Mouse (Mus musculus): ENCODE data around the gene Atp5d. TPM values are rescaled to one million over a fixed set of nuclear protein-coding genes. Genes with fewer than 3 reads are reported as not detected.

The Atp5d gene
- polyA plus RNA-seq, 1 experiment, result 758 TPM

DNA sequence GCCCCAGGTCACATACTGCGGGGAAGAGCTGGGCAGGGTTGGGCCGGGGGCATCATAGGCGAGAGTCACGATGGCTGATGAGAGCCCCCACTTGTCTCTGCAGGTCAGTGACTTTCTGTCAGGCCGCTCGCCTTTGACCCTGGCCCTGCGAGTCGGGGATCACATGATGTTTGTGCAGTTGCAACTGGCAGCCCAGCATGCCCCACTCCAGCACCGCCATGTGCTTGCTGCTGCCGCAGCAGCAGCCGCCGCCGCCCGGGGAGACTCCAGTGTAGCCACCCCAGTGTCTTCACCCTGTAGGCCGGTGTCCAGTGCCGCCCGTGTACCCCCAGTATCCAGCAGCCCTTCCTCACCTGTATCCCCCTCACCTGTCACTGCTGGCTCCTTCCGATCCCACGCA is 15.3 kb downstream of the Atp5d start:
- TF ChIP-seq CTCF (IDR thresholded peaks at IDR 0.05; ENCODE audit: borderline replicate concordance, insufficient read depth, low read depth, low read length), result no peak
- no peak for TF ChIP-seq POLR2A (IDR thresholded peaks at IDR 0.05; ENCODE audit: borderline replicate concordance, insufficient read depth, low read length)
- peaks cover 19% of the 10 kb centered on the region for H3K4me1 ChIP-seq (ENCODE audit: control insufficient read depth, insufficient read depth, low read length)
- WGBS, result 73% methylated on average over 19 of the region's 19 CpGs

DNA sequence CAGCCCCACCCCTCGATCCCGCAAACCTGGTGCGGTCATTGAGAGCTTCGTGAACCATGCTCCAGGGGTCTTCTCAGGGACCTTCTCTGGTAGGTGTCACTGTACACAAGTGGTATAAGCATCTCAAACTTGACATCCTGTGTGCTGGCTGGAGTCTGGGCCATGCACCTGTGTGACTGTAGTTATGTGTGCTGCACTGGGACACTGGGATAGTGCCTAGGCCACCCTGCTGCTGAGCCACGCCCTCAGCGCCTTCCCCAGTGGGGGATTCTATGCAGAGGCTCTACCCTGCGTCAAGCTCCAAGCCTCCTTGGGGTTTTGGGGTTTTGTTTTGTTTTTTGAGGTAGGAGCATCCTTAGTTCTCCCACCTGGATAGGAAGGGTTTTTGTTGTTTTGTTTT is 16.0 kb downstream of the Atp5d start:
- Histone ChIP-seq H3K27me3 (ENCODE audit: control insufficient read depth, insufficient read depth, low read length) (no peaks in the 10 kb centered on the region), H3K27ac (ENCODE audit: insufficient read depth, low read length) (no peak overlapping the region), H3K4me1 (ENCODE audit: control insufficient read depth, insufficient read depth, low read length) (peaks cover 24% of the 10 kb centered on the region), H3K4me3 (replicated peaks; ENCODE audit: insufficient read depth, low read depth, low read length) (no peak overlapping the region)
- DNase-seq, result no peak
- 59% methylated on average over 7 of the region's 7 CpGs for WGBS
- TF ChIP-seq CTCF (IDR thresholded peaks at IDR 0.05; ENCODE audit: borderline replicate concordance, insufficient read depth, low read depth, low read length) (no peak), POLR2A (IDR thresholded peaks at IDR 0.05; ENCODE audit: borderline replicate concordance, insufficient read depth, low read length) (no peak)

More for the DNA sequence above, 15.3 kb downstream of the Atp5d start:
- Histone ChIP-seq H3K4me3 (replicated peaks; ENCODE audit: insufficient read depth, low read depth, low read length) (no peak overlapping the region), H3K27me3 (ENCODE audit: control insufficient read depth, insufficient read depth, low read length) (no peaks in the 10 kb centered on the region), H3K27ac (ENCODE audit: insufficient read depth, low read length) (no peak overlapping the region)
- DNase-seq, result no peak

DNA sequence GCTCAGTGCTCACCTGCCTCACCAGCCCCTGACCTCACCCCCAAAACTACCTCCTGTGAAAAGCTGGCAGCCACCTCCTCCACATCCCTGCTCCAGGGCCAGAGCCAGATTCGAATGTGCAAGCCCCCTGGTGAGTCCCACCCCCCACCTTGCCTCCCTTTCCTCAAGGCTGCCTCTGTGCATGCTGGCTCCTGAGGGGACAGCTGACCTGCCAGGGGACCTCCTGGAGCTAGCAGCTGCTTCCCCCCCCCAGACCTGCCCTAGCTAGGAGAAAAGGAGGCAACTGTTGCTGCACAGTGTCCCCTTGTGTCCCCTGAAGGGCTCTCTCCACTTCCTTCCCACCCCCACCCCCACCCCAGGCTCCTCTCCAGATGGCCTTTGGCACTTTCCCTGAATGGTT is 16.8 kb downstream of the Atp5d start:
- no peak overlapping the region for H3K27ac ChIP-seq (ENCODE audit: insufficient read depth, low read length)
- DNase-seq, result no peak
- peaks cover 26% of the 10 kb centered on the region for H3K4me1 ChIP-seq (ENCODE audit: control insufficient read depth, insufficient read depth, low read length)
- TF ChIP-seq POLR2A (IDR thresholded peaks at IDR 0.05; ENCODE audit: borderline replicate concordance, insufficient read depth, low read length), result no peak
- no peak for TF ChIP-seq CTCF (IDR thresholded peaks at IDR 0.05; ENCODE audit: borderline replicate concordance, insufficient read depth, low read depth, low read length)
- no peaks in the 10 kb centered on the region for H3K27me3 ChIP-seq (ENCODE audit: control insufficient read depth, insufficient read depth, low read length)
- H3K4me3 ChIP-seq (replicated peaks; ENCODE audit: insufficient read depth, low read depth, low read length), result no peak overlapping the region
- WGBS, result 9% methylated on average over 1 of the region's 1 CpGs

DNA sequence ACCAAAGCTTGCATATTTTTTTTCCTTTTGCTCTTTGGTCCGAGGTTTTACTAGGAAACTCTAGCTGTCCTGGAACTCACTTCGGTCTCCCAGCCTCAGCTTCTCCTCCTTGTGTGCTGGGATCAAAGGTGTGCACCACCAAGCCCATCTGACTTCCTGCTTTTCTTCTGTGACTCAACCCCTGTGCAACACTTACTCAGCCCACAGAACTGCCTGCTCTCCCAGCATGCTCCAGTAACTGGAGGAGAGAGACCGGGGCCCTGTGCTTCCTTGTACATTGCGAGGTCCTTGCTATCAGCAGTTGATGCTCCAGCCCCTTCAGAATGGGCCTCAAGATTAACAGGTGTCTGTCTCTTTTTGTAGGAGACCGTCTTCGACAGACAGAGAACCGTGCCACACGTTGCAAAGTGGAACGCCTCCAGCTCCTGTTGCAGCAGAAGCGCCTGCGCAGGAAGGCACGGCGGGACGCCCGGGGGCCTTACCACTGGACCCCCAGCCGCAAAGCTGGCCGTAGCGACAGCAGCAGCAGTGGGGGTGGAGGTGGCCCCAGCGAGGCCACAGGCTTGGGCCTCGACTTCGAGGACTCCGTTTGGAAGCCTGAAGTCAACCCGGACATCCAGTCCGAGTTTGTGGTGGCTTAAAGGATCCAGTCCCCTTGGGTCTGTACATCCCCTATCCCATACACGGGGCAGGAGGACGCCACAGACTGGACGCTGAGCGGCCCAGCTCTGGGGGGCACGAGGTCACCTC is 17.7 kb downstream of the Atp5d start:
- H3K4me3 ChIP-seq (replicated peaks; ENCODE audit: insufficient read depth, low read depth, low read length), result no peak overlapping the region
- DNase-seq, result no peak
- H3K27ac ChIP-seq (ENCODE audit: insufficient read depth, low read length), result no peak overlapping the region
- no peaks in the 10 kb centered on the region for H3K27me3 ChIP-seq (ENCODE audit: control insufficient read depth, insufficient read depth, low read length)
- peaks cover 33% of the 10 kb centered on the region for H3K4me1 ChIP-seq (ENCODE audit: control insufficient read depth, insufficient read depth, low read length)
- TF ChIP-seq POLR2A (IDR thresholded peaks at IDR 0.05; ENCODE audit: borderline replicate concordance, insufficient read depth, low read length) (no peak), CTCF (IDR thresholded peaks at IDR 0.05; ENCODE audit: borderline replicate concordance, insufficient read depth, low read depth, low read length) (no peak)
- WGBS, result 63% methylated on average over 29 of the region's 29 CpGs

GRCm38 (mm10) chr10:80156752-80157053 is 18.3 kb downstream of the Atp5d start:
- Histone ChIP-seq H3K27me3 (ENCODE audit: control insufficient read depth, insufficient read depth, low read length) (no peaks in the 10 kb centered on the region), H3K27ac (ENCODE audit: insufficient read depth, low read length) (no peak overlapping the region), H3K4me1 (ENCODE audit: control insufficient read depth, insufficient read depth, low read length) (peaks cover 29% of the 10 kb centered on the region), H3K4me3 (replicated peaks; ENCODE audit: insufficient read depth, low read depth, low read length) (no peak overlapping the region)
- DNase-seq, result no peak
- TF ChIP-seq POLR2A (IDR thresholded peaks at IDR 0.05; ENCODE audit: borderline replicate concordance, insufficient read depth, low read length), result no peak
- no peak for TF ChIP-seq CTCF (IDR thresholded peaks at IDR 0.05; ENCODE audit: borderline replicate concordance, insufficient read depth, low read depth, low read length)
- 44% methylated on average over 7 of the region's 7 CpGs for WGBS

DNA sequence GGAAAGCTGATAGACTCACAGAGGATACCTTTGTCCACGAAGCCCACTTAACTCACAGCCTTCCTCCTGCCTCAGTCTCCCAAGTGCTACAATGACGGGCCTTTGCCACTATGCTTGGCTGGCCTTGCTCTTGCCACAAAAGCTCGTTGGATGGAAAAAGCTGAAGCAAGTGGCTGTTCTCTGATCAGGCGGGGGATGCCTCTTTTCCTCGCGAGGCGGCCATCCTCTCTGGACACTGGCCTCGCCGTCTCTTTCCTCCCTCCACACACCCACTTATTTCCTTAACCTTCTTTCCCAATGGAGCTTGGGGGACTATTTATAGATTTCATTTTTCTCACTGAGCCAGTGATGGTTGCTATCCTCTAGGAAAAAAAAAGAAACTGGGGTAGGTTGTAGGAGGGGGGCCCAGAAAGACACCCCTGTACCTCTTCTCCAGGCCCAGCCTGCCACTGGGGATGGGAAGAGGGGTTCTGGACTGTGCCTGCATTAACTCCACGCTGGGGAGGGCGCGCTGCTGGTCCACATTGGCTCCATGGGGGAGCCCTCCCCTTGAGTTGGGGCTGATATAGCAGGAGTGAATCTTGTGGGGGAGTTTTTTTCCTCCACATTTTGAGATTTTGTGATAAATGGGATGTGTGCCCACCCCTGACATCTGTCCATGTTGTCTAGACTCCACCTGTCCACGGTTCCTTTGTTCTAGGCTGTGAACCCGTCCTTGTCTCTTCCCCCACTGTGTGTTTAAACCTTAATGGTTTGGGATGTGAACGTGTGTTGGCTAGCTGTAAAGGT is 18.9 kb downstream of the Atp5d start:
- 0 out of 2 replicates have a peak overlapping the region, but pooled peaks have one; percentile 15 for H3K27ac ChIP-seq (ENCODE audit: insufficient read depth, low read length)
- no peaks in the 10 kb centered on the region for H3K27me3 ChIP-seq (ENCODE audit: control insufficient read depth, insufficient read depth, low read length)
- WGBS, result 52% methylated on average over 15 of the region's 15 CpGs
- peaks cover 22% of the 10 kb centered on the region for H3K4me1 ChIP-seq (ENCODE audit: control insufficient read depth, insufficient read depth, low read length)
- TF ChIP-seq CTCF (IDR thresholded peaks at IDR 0.05; ENCODE audit: borderline replicate concordance, insufficient read depth, low read depth, low read length) (no peak), POLR2A (IDR thresholded peaks at IDR 0.05; ENCODE audit: borderline replicate concordance, insufficient read depth, low read length) (no peak)
- no peak for DNase-seq
- H3K4me3 ChIP-seq (replicated peaks; ENCODE audit: insufficient read depth, low read depth, low read length), result no peak overlapping the region

- Histone ChIP-seq H3K4me3 (replicated peaks; ENCODE audit: insufficient read depth, low read depth, low read length) (no peak overlapping the region), H3K4me1 (ENCODE audit: control insufficient read depth, insufficient read depth, low read length) (peaks cover 16% of the 10 kb centered on the region), H3K27ac (ENCODE audit: insufficient read depth, low read length) (peak overlapping the region; percentile 60), H3K27me3 (ENCODE audit: control insufficient read depth, insufficient read depth, low read length) (no peaks in the 10 kb centered on the region)
- 23% methylated on average over 18 of the region's 18 CpGs for WGBS
- DNase-seq, result peak in 1 of 2 experiments; percentile 43
- TF ChIP-seq CTCF (IDR thresholded peaks at IDR 0.05; ENCODE audit: borderline replicate concordance, insufficient read depth, low read depth, low read length) (no peak), POLR2A (IDR thresholded peaks at IDR 0.05; ENCODE audit: borderline replicate concordance, insufficient read depth, low read length) (no peak)
Measured at GRCm38 (mm10) chr10:80158307-80158986, 20.0 kb downstream of the Atp5d start.

Data from cerebellum, adult 2 months (tissue).